Mouse (Mus musculus) right cerebral cortex, postnatal 14 days (tissue): ENCODE data around the gene Fam155a.

Experiments
- DNase-seq: peaks from one replicate; pipeline ENCODE4 v3.0.0; 2022

Fam155a gene

DNA sequence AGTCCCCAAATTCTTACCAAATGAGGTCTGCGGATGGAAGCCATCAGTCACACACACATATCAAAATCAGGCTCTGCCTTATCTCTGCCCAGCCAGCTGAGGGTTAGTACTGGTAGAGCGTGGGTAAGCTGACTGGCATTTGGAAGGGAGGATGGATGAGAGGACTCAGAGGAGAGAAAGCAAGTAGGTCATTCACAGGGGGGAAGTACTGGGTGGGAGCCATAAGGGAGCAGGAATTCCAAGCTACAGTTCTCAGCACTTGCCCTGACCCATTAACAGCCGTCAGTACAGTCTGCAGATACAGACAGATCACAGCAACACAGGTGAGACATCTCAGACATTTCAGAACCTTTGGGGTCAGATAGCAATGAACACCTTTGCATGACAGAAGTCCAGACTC, 300.8 kb downstream of the Fam155a start:
- DNase-seq, result no peak

DNA sequence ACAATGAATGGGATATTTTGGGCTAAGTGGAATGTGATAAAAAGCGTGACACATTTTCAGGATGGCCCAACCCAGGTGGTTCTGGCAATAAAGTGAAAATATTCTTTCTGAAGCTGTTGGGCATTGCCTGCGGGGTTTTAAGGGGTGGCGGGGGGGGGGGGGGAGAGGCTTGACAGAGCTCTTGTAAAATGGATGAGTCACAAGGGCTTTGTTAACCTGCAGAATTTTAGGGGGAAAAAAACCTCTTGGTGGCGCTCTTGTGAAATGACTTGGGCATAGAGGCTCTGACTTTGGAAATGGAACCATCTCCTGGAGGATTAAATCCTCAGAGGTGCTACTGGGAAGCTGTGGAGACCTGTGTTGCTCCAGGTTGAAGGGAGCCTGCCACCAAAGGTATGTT, 309.9 kb downstream of the Fam155a start:
- DNase-seq, result no peak

DNA sequence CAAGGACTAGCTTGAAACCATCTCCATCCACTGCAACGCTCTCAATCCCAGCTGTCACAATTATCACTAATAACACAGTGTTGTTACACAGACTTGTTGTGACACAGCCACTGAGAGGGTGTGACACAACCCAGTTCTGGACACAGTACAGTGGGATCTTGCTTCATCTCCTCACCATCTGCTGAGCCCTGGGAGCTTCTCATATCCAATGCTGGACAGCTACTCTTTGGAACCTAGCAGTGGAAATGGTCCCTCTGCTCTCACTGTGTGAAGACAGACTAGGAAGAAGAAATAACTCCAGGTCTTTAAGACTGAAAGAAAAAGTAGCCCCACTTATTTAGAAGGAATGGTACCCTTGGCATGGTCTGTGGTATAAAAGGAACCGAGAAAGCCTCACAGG, 310.3 kb downstream of the Fam155a start:
- DNase-seq, result no peak

DNA sequence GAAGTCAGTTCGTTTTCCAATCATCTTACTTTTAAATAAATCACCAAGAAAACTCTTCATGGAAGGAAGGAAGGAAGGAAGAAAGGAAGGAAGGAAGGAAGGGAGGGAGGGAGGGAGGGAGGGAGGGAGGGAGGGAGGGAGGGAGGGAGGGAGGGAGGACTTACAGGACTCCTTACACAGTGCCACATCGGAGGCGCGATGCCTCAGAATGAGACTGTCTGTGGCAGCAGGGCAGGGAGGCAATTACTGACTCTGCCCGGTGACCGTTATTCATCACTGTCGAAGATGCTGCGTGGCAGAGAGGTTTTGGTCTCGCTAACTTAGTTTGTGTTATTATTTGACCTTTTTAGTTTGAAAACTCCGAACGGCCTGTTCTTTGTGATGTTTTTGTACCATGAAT, 312.3 kb downstream of the Fam155a start:
- DNase-seq, result no peak

DNA sequence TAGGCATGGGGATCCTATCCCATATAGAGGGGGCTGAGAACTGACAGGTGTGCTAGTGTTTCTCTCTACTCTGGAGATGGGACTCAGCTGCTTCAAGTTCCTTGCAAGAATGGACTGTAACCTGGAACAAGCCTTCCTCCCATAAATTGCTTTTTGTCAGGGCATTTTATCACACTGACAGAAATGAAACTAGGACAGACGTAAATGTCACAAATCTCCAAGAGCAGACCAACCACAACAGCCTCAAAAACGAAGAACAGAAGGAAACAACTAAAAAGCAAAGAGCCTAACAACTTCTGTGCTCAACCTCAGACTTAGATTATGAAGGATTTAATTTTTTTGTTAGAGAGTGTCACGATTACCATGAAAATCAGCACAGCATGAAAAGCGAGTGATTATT, 315.8 kb downstream of the Fam155a start:
- DNase-seq, result no peak

DNA sequence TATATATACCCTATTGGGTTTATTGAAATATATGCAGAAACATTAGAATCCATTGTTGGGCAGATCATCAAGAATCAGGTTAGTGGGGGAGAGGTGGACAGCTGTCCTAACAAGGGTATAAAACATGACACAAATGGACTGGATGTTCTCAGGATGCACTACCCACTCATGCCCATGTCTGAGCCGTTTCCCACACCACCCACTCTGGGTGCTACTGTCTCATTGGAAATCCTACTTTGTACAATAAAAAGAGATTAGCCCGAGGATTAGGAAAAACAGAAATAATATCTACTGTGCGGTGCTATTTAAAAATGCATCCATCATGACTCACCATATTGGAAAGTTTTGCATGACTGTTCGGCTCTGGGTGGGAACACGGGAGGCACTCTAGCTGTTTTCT, 317.2 kb downstream of the Fam155a start:
- no peak for DNase-seq

DNA sequence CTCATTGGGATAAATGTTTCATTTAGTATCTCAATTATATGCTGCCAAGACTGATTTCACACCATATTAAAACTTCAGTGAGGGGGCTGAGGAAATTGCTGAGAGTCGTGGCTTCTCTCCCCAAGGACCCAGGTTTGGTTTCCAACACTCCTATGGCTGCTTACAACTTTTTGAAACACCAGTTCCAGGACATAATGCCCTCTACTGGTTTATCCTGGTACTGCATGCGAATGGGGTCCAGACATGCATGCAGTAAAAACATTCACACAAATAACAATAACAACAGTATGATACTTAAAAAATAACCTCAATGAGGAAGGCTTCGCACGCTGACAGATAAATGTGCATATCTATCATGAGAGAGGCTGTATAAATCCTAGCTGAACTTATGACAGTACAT, 319.4 kb downstream of the Fam155a start:
- DNase-seq, result no peak

DNA sequence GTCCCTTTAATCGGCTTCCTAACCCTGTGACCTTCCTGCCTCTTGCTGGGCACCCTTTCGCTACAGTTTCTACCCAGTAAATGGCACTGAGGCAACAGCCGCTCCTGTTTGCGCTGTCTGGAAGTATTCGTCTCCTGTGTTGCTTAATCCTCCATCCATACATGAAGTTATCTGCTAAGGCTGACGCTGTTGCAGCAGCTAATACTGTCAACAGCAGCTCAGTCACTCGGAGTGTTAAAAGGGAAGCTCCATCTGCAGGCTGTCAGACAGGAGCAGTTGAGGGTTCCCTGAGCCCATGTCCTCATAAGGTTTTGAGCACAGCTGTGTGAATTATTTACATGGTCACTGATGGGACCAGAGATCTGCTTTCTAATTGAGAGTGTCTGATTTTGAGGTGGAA, 322.3 kb downstream of the Fam155a start:
- DNase-seq, result no peak

DNA sequence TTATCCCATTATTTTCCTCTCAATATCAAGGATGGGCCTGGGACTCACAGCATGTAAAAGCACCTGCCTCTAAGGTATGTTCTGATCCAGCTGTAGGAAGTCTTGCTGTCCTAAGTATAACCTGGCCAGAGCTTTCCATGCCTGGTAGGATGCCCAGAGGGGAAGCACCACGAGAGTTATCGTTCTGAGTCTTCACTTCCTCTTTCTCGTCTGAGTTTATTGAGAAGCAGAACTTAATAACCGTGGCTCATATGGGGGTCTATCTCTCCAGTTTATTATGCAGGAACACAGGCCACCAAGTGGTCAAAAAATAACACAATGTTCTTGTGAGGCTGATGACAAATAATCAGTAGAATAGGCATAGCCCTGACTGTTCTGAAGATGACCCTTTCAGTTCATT, 333.1 kb downstream of the Fam155a start:
- no peak for DNase-seq

DNA sequence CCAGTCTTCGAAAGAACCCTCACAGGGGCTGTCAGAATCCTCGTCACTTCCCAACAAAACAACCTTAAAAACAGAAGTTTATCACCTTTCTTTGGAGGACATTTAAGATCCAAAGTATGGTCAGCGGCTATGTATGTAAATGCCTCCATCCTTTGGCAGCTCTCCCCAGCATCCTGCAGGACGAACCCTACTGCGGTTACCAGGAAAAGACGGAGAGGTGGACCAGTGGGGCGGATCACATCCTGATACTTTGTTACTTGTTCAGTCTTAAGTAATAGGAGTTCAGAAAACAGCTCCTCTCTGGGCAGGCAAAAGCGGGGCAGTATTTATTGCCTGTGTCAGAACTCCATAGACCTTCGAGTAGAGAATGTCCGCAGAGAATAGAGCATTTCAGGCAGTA, 335.5 kb downstream of the Fam155a start:
- DNase-seq, result no peak

DNA sequence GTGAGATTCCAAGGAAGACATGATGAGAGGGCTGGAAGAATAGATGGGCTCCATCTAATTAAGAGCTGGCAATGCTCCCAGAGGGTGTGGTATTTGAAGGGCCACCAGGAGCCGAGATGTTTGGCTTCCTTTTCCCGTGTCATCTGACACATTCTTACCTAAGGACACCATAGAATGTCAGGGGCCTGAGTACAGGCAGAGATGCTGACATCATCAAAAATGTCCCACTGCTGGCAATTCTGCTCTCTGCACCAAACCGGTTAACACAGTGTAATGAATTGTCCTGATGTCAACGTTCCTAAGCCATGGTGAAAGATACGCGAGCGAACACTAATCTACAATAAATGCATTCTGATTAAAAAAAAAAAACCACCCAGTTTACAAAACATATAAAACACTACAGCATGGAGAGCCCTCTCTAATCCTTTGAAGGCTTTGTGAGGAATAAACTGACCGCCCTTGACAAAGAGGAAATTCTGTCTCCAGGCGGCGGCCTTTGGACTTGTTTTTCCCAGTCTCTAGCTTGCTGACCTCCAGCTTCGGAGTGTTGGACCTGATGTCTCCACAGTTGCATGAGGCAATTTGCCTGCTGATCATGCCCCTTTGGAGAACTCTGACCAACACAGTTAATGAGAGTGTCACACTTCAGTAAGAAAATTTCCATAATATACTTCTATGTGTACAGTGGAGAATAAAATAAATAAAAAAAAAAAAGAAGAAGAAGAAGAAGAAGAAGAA, 338.2 kb downstream of the Fam155a start:
- no peak for DNase-seq

DNA sequence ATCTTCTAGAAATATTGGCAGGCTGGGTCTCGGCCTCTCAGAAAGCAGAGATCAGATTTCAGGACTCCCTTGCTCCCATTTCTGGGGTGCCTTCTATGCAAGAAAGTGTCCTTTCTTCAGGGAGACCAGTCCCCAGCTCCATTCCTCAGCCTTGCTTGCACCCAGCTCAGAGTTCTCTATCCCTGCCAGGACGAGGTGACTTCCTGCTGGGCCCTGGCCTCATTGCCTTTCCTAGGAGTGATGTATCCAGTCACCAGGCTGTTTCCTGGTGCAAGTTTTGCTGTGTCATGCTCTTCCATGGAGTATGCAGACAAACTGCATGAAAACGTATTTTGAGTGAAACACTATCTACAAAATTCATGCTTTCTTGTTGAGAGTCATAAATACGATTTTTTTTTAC, 342.1 kb downstream of the Fam155a start:
- DNase-seq, result no peak

DNA sequence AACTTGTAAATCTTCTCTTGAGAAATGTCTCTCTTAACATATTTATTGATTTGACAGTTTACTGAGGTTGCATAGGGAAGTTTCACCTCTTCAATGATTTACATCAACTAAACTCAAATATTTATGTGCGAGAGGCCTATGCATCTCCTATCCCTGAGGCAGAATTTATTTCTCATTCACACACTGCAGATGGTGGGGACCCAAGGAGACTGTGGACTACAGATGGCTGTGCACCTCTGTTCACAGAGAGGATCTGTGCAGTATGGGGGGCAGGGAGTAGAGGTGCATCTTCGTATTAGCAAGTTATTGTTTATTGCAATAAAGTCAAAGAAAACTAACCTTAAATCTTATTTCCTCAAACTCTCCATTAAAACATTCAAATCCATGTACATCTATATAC, 346.9 kb downstream of the Fam155a start:
- no peak for DNase-seq

DNA sequence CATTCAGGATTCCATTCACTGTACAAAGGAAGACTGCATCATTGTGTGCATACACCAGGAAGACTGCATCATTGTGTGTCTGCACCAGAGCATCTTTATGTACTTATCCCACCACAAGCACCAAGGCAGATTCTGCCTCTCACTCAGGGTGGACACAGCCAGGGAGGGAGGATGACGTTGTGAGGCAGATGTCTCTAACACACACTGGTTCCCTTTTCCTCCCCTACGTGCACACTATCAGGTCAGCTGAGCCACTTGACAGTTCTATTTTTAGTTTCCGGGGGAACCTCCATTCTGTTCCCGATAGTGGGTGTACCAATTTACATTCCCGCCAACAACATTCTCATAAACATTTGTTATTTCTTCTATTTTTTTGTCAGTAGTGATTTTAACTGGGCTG, 347.4 kb downstream of the Fam155a start:
- DNase-seq, result no peak

DNA sequence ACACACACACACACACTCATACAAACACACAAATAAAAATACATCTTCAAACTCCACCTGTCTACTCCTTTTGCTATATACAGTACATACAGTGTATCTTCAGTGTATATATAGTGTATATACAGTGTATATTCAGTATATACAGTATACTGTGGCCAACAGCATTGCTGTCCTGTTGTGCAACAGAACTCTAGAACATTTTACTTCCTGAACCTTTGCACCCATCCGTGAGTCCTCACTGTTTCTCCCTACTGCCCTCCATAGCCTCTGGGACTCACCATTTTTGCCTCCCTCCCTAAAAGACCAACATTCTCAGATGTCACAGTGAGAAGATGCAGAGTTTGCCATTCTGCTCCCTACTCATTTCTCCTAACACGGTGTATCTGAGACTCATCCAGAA, 347.8 kb downstream of the Fam155a start:
- DNase-seq, result no peak

DNA sequence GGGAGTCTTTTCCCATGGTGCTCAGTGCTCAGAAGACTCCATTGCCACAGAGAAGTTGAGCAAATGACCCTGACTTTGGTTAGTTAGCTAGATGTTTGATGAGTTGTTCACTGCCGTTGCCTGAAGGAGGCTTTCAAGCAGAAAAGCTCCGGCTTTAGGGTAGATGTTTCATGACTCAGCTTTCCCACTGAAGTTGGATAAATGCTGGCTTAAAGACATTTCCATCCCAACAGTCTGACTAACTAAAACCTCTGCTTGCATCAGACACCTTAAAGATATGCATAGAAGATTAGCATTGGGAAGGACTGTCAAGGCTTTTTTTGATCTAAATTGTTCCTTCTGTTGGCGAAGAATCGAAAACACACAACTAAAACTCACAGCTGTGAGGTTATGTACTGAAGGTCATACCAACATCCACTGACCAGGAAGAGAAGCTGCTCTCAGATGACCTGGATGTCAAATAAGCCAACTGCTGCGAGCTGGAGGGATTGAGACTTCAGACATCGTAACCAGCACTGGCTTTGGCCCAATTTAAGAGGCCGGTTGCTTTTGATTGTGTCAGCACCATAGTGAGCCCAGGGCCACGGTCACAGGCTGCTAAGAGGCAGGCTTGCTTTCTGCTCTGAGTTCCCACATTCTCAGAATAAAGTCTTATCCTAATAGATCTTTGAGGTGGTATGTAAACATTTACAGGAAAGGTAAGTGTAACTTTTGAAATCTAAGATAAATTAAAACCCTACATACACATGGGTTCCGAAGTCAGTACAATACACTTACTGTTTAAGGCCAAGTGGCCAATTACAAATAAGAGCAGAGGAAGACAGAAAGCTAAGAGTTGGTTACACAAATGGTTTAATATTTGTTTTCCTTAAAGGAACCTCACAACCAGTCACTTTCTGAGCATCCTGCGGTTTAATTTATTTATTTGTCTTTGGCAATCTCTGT, 351.8 kb downstream of the Fam155a start:
- no peak for DNase-seq

DNA sequence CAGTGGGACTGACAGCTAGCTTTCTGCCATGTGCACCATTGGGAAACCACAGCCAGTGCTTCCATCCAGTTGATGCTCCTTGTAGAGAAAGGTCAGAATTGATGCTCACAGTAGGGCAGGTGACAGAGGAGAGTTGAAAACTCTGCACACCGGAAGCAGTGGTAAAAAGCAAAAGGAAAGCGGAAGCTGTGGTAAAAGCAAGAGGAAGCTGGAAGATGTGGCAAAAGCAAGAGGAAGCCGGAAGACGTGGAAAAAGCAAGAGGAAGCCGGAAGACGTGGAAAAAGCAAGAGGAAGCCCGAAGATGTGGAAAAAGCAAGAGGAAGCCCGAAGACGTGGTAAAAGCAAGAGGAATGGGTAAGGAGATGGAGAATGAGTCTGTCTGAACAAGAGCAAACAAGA, 354.8 kb downstream of the Fam155a start:
- no peak for DNase-seq

DNA sequence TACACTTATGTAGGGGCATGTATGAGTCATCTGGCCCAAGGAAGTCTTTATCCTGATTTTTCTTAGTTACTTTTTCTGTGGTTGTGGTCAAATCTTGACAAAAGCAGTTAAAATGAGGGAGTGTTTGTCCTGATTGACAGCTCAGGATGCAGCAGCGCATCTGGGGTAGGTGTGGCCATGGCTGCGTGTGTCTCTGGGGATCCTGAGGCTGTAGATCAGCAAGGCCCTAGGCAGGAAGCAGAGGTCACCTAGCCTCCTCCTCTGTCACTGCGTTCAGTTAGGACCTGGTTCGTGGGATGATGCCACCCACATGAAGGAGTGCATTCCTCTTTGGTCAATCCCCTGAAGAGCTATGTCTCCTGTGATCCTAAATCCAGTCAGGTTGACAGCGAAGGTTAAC, 362.5 kb downstream of the Fam155a start:
- DNase-seq, result no peak

DNA sequence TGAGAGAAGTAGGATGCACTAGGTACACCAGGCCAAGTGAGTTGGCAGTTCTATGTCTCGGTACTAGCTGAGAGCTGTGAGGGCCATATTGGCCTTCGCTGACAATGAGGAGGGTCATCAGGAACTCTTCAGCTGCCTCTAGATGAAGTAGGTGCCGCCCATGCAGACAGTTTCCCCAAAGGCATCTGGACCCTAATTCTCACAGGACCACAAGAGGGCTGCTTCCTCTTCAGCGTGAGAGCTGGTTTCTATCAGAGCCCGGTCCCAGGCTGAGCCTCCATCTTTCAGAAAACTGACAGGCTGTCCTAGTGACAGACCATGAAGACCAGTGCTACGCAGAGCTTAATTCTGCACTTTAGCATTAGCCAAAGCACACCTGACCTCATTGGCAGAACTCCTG, 364.8 kb downstream of the Fam155a start:
- no peak for DNase-seq

DNA sequence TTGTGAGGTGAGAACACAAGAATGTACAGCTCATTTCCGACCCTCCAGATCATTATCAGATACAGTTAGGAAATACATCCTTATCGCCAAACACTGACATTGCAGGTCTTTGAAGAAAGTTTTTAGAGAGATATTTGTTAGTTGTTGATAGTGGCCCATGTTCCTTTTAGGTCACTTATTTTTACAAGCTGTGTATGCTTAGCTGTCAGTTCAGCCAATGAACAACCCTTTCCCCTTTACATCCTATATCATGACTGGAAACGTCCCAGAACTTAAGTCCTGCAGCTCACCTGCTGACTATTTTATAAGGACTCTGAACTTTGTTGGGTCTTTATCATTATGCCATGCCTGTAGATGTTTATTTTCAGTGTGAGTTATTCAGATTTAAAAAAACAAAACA, 366.3 kb downstream of the Fam155a start:
- DNase-seq, result no peak

DNA sequence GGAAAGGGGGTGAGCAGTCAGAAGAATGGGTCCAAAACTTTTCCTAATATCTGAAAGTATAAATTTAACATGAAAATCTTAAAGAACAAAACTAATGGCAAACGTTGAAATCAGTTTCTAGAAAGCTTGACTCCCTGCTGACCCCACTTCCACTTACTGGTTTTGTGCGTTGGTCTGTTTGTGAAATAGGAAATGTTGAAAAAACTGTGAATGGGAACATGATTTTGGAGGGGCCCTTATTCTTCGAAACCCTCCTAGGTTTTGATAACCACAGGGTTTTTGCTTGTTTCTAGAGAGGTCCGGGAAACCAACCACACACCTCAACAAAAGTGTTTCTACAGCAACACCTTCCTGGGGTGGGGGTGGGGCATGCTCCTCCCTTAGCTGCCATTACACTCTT, 368.6 kb downstream of the Fam155a start:
- no peak for DNase-seq

DNA sequence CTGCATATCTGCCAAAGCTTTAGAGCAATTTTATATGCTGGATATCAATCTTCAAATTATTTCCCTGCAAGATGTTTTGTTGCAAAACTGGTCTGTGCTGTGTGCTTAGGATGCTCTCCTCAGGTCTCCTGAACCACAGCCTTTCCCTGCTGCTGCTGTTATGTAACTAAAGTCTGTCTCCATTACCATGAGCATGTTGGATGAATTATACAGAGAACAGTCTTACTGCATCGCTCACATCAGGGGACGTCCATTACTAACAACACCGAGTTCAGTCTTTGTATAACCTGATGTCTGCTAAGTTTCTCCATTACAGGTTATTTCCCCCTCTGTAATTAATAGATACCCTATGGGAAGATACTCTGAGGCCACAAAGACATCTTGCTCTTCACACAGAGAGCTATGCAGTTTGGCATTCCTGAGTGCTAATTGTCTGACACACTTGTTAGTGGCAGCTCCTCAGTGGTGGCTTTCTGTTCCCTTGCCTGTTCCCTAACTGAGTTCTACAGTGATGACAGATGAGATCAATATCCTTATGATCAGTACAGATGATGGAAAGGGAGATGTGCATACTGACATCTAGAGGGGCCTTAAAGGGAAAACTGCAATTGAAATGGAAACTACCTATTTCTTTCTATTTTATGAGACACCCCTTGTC, 372.2 kb downstream of the Fam155a start:
- no peak for DNase-seq

DNA sequence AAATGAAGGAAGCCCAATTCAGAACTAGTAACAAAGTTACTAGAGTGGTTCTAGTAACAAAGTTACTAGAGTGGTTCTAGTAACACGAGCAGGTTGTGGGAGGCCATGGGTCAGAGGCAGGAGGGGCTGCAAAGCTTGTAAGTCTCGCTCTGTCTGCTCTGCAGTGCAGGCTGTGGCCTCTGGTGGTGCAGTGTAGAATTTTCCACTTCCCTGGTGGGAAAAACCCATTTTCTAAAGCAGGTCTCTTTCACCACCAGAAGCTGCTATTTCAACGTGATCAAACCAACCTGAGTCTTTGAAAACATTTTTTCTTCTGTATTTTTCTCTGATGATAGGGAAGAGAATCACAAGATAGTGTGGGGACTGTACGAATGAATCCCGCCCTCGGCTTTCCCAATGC, 372.9 kb downstream of the Fam155a start:
- no peak for DNase-seq

DNA sequence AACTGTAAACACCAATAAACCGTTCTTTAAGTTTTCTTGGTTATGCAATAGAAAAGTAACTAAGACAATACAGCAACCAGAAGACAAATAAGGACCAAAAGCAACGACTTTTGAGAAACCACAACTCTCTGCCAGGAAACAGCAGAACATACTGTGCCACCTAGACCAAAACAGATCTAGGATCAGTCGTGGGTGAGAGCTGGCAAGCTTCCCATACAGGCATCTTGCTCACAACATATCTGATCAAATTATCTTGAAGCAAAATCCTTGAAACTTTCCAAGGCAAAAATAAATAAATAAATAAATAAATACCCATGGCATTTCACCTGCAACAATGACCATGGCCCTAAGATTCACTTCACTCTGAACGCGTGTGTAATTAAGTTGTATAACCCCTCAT, 376.3 kb downstream of the Fam155a start:
- peak; percentile 30 for DNase-seq
